ENCODE assay signal across 22 mouse cellular contexts in the genomic region with DNA sequence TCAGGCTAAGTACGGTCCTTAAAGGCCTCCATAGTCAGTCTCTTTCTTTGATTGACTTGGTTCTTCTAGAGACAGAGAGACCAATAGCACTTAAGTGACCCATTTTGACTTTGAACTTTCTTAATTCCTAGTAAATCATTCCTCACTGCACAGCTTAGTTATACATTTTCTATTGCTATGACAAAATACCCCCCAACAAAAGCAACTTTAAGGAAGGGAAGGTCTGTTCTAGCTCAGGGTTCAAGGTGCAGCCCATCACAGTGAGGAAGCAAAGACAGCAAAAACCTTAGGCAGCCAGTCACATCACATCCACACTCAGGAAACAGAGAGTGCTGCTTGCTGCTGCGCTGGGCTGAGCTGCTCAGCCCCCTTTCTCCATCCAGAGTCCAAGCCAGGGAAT.
DNase-seq lines count a peak whose midpoint lies in the region; ATAC-seq and TF ChIP-seq lines count a peak whose summit lies in the region.
"Had no signal": no experiment of that assay in that cellular context is flagged by ENCODE, and none has a peak within 500 bp of the region (broad histone marks: within the 10 kb centered on the region; RNA-seq: fewer than 3 reads in every experiment).

No protein-coding gene starts in this region.

- no peak for ATAC-seq in kidney, embryonic 16.5 days (ENCODE audit: low FRiP score, low TSS enrichment)
- ATAC-seq in kidney, embryonic 15.5 days (replicated peaks; ENCODE audit: low FRiP score): no peak
- ATAC-seq: activated CD4-positive, CD25-positive, alpha-beta regulatory T cell, adult 4 months; CD4-positive, CD25-positive, alpha-beta regulatory T cell, adult 4 months; Patski had no signal

- no peak overlapping the region for H3K4me2 ChIP-seq in kidney, embryonic 16.5 days (replicated peaks; ENCODE audit: low read depth, low read length)
- no peak overlapping the region for H3K4me2 ChIP-seq in kidney, embryonic 15.5 days

- H3K9me3 ChIP-seq in kidney, embryonic 16.5 days (ENCODE audit: low read length): no peaks in the 10 kb centered on the region
- no peaks in the 10 kb centered on the region for H3K9me3 ChIP-seq in kidney, embryonic 15.5 days (replicated peaks)

- no peak for TF ChIP-seq POLR2A in kidney, adult 2 months (IDR thresholded peaks at IDR 0.05; ENCODE audit: low read depth, low read length)

- peak; percentile 3 for DNase-seq in kidney, adult 11 months
- no peak for DNase-seq in kidney, postnatal 4 days
- peak; percentile 56 for DNase-seq in kidney, adult 2 months
- DNase-seq in kidney, adult 8-10 months: peak; percentile 9 to 13
- DNase-seq in kidney, adult 9 months: peak; percentile 53
- DNase-seq in kidney, adult 18-20 months: no peak
- DNase-seq: adrenal gland, adult 2 months; adrenal gland, adult 8-10 months; adrenal gland, postnatal 10 days; adrenal gland, postnatal 14 days; adrenal gland, postnatal 25 days; adrenal gland, postnatal 36 days; B cell, adult 2 months; cerebellum, adult 11 months; cerebellum, adult 11-12 months had no signal

- no peaks in the 10 kb centered on the region for H3K36me3 ChIP-seq in kidney, adult 2 months (ENCODE audit: control insufficient read depth, insufficient read depth, low read length)
- no peaks in the 10 kb centered on the region for H3K36me3 ChIP-seq in kidney, embryonic 16.5 days (ENCODE audit: insufficient read depth, low read length)
- no peaks in the 10 kb centered on the region for H3K36me3 ChIP-seq in kidney, embryonic 15.5 days
- H3K36me3 ChIP-seq: G1E had no signal

- WGBS in kidney, adult 2 months: 54% methylated on average over 2 of the region's 2 CpGs
- 77% methylated on average over 2 of the region's 2 CpGs for WGBS in kidney, embryonic 16.5 days
- WGBS in kidney, embryonic 15.5 days: 84% methylated on average over 2 of the region's 2 CpGs

- no peak for TF ChIP-seq CTCF in kidney, adult 2 months (conservative IDR thresholded peaks at IDR 0.05; ENCODE audit: insufficient read depth, insufficient read length, low read depth, low read length)

- no peaks in the 10 kb centered on the region for H3K27me3 ChIP-seq in kidney, adult 2 months (replicated peaks; ENCODE audit: control insufficient read depth, insufficient read depth, low read length)
- H3K27me3 ChIP-seq in kidney, embryonic 16.5 days (ENCODE audit: insufficient read depth, low read length): no peaks in the 10 kb centered on the region
- H3K27me3 ChIP-seq in kidney, embryonic 15.5 days: no peaks in the 10 kb centered on the region
- H3K27me3 ChIP-seq: CH12.LX, Patski had no signal

- no peak overlapping the region for H3K27ac ChIP-seq in kidney, adult 2 months (ENCODE audit: insufficient read depth, low read depth, low read length)
- no peak overlapping the region for H3K27ac ChIP-seq in kidney, embryonic 16.5 days (ENCODE audit: low read length)
- H3K27ac ChIP-seq in kidney, embryonic 15.5 days: no peak overlapping the region

- H3K9ac ChIP-seq in kidney, embryonic 16.5 days (replicated peaks; ENCODE audit: low read length): no peak overlapping the region
- no peak overlapping the region for H3K9ac ChIP-seq in kidney, embryonic 15.5 days

- no peak overlapping the region for H3K4me3 ChIP-seq in kidney, adult 2 months (ENCODE audit: insufficient read depth, low read depth, low read length)
- no peak overlapping the region for H3K4me3 ChIP-seq in kidney, embryonic 16.5 days (ENCODE audit: low read length)
- H3K4me3 ChIP-seq in kidney, embryonic 15.5 days (replicated peaks): no peak overlapping the region

- H3K4me1 ChIP-seq in kidney, adult 2 months (ENCODE audit: control insufficient read depth, insufficient read depth, low read length): peaks cover 3% of the 10 kb centered on the region
- no peaks in the 10 kb centered on the region for H3K4me1 ChIP-seq in kidney, embryonic 16.5 days (ENCODE audit: insufficient read depth, low read length)
- no peaks in the 10 kb centered on the region for H3K4me1 ChIP-seq in kidney, embryonic 15.5 days

Comparison
In these comparisons a context has a peak if more than half of its experiments do, and no peak if none do; other contexts are left out.
1. DNase-seq: peak in kidney, adult 11 months (single experiment), kidney, adult 2 months (single experiment), kidney, adult 8-10 months (2 of 2) and kidney, adult 9 months (single experiment); none in kidney, postnatal 4 days (0 of 2) and kidney, adult 18-20 months (single experiment).